Mouse (Mus musculus): ENCODE measurements around the gene Rxfp4.

Rxfp4 gene

DNA sequence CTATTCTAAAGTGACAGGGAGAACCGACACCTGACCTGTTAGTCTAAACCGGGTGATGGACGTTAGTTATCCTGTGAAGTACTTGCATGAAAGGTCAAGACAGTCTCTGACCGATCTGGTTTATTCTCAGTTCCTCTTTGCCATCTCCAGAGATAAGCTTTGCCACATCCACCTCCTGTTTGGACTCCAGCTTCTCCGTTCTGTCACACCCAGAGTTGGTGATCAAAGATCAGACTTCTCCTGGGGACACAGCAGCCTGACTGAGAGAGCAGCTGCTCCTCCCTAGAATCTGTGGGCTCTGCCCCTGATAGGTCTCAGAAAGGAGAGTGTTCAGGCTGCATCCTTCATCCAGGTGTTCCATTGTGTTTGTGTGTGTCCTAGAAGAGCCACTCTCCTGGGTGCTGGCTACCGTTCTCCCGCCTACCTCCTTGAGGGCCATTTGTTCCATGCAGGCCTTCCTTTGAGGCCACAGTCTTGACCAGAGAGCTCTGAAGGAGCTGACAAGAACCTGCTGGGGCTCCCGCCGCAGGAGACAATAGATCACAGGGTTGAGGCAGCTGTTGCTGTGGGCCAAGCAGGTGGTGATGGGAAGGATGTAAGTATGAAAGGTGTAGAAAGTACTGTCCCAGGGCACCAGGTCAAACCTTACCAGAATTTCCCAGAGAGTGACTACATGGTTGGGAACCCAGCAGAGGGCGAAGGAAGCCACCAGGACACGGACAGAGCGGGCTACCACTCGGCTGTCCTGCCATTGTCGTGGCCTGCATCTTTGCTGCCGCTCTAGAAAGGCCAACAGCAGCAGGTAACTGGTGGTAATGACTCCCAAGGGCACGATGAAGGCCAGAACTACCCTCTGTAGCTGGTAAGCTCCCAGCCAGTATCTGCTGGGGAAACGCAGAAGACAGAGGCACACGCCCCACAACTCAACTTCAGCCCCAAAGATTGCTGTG is 998 bp downstream of the Rxfp4 start:
- no peak for DNase-seq (ENCODE audit: low read depth, low spot score)

DNA sequence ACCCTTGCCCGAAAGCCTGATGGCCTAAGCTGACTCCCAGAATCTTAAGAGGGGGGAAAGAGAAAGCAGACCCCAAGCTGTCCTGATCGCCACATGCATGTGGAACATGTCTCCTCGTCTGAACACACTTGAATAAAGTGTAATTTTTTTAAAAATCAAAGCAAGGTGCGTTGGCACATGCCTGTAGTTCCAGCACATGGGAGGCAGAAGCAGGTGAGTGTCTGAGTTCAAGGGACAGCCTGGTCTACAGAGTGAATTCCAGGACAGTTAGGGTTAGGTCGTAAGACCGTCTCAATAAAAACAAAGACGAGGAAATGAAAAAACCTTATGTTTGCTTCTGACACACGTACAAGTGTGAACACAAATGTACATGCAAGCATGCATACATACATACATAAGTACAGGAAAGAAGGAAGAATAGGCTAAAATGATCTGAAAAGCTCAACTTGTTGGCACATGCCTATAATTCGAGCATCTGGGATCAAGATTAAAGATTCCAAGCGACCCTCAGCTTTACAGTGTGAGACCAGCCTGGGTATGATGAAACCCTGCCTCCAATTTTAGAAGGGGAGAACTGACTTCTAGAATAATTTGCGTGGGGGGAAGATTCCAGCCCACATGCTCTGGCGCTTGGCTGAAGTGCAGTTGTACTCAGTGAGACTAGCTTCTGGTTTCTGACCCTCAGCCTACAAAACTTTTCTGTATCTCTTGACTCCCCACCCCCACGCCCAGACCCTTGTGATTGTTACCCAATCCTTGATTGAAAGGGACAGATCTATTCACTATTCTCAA is 2.0 kb downstream of the Rxfp4 start:
- DNase-seq (ENCODE audit: low read depth, low spot score), result no peak

DNA sequence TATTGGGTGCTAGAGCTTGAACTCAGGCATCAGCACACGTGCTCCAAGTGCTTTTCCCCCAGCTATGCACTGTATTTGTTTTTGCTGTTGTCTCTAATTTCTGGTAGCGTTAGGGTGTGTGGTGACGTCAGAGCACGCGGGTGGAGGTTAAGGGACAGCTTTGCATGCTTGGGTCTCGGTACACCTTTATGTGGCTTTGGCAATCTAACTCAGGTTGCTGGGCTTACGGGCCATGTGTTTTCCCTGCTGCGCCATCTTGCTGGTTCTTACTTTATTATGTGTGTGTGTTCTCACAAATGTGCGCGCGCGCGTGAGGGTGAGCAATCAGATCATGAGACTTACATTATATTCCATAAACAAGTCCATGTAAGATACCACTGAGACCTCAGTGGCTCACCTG is 3.0 kb downstream of the Rxfp4 start:
- DNase-seq (ENCODE audit: low read depth, low spot score), result no peak

GRCm38 (mm10) chr3:88649186-88649585 is 3.8 kb downstream of the Rxfp4 start:
- DNase-seq (ENCODE audit: low read depth, low spot score), result no peak

DNA sequence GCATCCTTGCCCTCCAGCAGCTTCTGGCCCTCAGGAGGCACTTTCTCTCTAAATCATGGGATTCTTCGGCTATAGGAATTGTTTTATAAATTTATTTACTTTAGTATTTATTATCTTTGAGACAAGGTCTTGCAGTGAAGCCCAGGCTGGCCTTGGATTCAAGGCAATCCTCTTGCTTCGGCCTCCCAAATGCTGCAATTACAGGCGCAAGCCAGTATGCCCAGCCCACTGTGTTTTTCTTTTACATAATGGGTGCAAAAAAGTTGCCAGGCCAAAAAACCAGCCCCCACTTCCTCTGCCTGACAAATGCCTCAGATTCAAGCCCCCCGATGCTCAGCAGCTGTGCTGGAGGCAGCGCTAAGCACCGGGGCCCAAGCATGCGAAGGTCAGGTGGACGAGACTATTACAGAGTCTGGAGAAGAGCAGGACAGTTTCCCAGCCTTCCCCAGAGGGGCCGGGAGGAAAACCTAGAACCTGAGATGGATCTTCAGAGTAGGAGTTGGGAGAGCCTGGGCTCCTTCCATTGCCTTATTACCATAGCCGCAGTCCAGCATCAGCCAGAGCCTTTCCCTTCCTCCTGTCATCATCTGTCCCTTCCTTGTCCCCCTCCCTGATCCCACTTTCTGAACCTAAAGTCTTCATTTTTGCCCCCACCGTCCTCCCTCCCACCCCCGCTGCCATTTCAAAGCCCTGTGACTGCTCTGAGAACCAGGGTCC is 4.3 kb downstream of the Rxfp4 start:
- DNase-seq (ENCODE audit: low read depth, low spot score), result no peak

DNA sequence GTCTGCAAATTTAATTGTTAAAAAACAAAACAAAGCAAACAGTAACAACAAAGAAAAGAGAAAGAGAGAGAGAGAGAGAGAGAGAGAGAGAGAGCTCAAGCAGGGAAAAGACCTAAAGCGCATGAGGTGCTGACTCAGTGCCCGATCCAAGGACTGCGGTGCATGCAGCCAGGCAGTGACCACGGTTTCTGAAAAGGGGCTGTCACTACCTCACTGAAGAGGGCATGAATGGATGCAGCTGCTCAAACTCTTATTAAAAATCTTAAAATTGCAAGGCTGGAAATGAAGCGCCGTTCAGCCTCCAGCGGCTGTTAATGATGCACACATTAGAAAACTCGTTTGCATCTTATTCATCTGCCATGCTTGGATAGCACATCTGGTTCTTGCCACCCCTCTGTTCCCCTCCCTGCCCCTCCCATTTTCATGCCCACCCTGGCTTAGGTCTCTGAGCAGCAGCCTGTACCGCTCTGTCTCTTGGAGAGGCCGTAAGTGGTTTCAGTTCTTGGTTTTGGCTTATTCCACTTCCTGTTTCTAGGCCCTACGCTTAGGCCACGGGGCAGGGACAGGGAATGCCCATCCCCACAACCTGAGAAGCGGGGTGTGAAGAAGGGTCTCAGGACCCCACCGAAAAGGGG is 5.0 kb downstream of the Rxfp4 start:
- DNase-seq (ENCODE audit: low read depth, low spot score), result no peak

GRCm38 (mm10) chr3:88647076-88647475 is 5.9 kb downstream of the Rxfp4 start:
- DNase-seq (ENCODE audit: low read depth, low spot score), result no peak

- no peak for DNase-seq (ENCODE audit: low read depth, low spot score)
Observed at GRCm38 (mm10) chr3:88646426-88646995, 6.4 kb downstream of the Rxfp4 start.

DNA sequence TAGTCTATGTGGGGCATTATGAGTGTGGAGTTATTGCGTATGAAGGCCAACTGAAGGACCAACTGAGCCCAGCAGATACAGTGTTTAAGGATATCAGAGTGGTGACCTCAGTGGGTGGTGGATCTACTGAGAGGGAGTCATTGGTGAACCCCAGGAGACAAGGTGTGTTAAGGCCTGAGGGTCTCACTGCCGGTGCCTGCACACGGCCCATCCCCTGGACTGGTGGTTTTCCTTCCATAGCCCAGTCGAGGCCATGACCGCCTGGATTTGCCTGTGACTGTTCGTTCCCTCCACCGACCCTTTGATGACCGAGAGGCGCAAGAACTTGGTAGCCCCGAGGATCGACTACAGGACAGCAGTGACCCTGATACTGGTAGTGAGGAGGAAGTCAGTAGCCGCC is 7.0 kb downstream of the Rxfp4 start:
- DNase-seq (ENCODE audit: low read depth, low spot score), result no peak

GRCm38 (mm10) chr3:88643078-88643477 is 9.9 kb downstream of the Rxfp4 start:
- DNase-seq (ENCODE audit: low read depth, low spot score), result no peak

GRCm38 (mm10) chr3:88640676-88641075 is 12.3 kb downstream of the Rxfp4 start:
- no peak for DNase-seq (ENCODE audit: low read depth, low spot score)

DNA sequence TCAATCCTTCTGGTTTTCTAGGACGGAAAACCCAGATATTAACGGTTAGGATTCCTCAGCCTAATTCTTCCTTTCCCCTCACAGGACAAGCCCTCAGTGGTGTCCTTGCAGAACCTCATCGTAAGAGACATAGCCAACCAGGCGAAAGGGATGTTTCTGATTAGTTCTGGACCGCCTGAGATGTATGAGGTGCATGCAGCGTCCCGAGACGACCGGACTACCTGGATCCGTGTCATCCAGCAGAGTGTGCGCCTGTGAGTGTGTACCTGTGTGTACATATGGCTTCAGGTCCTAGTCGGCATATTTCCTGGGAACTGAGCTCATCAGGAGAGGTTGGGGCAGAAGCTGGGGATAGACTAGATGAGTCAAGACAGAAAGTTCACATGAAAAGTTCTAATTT is 13.7 kb downstream of the Rxfp4 start:
- DNase-seq (ENCODE audit: low read depth, low spot score), result no peak

DNA sequence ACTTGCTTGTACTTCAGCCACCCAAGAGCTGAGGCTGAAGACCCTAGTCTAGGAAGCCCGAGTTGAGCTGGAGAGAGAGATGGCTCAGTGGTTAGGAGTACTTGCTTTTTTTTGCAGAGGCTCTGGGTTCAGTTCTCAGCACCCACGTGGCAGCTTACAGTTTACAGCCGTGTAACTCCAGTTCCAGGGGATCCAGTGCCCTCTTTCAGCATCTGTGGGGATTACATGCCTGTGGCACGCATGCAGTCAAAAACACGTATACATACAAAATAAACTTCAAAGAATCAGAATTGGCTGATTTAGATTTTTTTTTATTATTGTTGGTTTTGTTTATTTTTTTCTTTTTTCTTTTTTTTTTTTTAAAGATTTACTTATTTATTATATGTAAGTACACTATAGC is 15.8 kb downstream of the Rxfp4 start:
- DNase-seq (ENCODE audit: low read depth, low spot score), result no peak

GRCm38 (mm10) chr3:88636555-88636986 is 16.4 kb downstream of the Rxfp4 start:
- DNase-seq (ENCODE audit: low read depth, low spot score), result peak; percentile 85

GRCm38 (mm10) chr3:88635506-88636275 is 17.3 kb downstream of the Rxfp4 start:
- no peak for DNase-seq (ENCODE audit: low read depth, low spot score)

DNA sequence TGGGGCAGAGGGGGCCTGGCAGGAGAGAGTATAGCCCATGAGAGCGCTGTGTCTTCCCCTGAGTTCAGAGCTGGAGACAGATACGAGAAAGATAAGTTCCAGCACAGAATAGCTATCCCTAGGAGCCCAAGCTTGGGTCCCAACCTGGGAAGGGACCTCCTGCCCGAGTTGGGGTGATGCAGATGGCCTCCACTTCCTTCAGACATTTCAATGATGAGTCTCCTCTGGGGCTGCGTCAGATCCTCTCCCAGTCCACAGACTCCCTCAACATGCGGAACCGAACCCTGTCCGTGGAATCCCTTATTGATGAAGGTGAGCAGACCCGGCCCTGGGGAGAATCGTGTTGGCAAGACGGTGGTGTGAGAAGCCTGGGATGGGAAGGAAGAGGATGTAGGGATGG is 19.9 kb downstream of the Rxfp4 start:
- DNase-seq (ENCODE audit: low read depth, low spot score), result no peak

DNA sequence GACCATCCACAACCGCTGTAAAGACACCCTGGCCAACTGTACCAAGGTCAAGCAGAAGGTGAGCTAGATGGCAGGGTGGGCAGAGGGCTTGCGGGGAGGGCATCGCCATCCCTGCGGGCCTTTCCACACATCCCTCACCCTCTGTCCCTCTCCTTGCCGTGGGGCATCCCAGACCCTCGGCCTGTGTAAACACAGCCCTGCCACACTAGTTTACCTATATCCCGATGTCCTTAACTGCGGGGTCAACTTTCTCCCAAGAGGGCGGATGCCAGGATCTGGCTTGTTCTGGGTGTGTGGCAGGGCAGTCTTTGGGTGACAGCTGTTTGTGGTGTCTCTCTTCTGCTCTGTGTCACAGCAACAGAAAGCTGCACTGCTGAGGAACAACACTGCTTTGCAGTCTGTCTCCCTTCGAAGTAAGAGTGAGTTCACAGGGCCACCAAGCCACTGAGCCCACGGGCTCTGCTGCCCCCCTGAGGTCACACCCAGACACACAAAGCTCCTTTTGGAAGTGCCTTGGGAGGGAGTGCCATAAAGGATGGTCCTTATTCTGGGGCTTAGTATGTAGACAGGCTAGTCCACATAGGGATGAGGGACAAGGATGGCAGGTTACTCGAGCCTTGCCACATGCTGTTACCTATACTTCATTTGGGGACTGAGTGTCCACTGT is 20.9 kb downstream of the Rxfp4 start:
- no peak for DNase-seq (ENCODE audit: low read depth, low spot score)

DNA sequence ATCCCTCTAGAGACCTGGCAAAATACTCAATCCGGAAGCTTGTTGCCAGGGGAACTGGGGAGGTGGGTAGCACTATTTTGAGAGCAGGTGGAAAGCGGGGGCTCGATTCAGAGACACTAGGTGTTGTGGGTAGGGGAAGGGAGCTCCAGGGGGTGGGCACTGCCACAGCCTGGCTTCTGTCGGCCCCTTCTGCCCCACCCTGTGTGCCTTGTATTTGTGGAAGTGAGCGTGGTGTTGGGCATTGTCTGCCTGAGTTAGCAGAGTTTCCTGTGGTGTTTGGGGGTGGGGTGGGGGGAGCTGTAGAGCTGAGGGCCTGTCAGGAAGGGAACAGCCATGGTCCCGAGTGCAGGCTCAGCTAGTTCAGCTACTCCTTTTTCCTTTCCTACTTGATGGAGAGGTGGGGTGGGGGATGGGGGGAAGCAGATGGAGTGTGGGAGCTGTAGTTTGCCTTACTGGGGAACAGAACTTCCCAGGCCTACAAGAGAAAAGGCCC is 22.0 kb downstream of the Rxfp4 start:
- peak; percentile 88 for DNase-seq (ENCODE audit: low read depth, low spot score)

DNA sequence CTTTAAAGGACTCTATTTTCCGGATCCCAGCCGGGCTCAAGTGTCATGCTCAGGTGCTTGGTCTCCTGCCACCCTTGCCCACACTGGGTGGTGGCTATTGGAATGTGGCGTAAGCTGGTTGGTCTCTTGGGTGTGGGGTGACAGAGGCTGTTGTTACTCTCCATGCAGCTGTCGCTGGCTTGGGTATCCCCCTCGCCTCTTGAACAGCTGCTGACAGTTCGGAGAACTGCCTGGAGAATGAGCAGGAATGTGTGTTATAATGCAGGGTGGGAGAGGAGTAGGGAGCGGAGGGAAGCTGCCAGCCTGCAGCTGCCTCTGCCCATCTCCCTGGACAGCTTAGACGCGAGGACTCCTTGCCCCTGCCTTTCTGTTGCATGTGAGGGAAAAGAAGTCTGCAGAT is 22.9 kb downstream of the Rxfp4 start:
- no peak for DNase-seq (ENCODE audit: low read depth, low spot score)

DNA sequence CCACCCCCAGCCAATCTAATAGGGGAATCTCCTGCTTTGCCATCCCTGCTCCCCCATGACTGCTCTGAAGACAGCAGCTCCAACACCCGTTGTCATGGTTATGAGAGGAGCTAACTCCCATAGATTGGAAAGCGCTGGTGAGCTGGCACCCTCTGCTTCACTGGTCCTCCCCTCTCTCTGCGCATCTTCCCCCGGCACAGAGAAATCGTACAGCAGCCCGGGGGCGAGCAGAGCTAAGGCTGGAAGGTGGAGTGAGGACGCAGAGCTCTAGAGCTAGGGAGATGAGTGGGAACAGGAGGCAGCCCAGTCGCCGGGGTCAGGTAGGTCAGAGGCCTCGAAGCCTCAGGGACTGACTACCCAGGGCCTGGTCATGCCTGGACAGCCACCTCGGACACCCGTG is 23.7 kb downstream of the Rxfp4 start:
- peak; percentile 94 for DNase-seq (ENCODE audit: low read depth, low spot score)

Data from telencephalon, adult 2 months (tissue).